Mouse (Mus musculus): ENCODE data around the gene Cks1b.

The Cks1b gene

GRCm38 (mm10) chr3:89425876-89426275, 7.7 kb upstream of the Cks1b start:
- DNase-seq (ENCODE audit: low spot score in 2 of 2), result no peak

GRCm38 (mm10) chr3:89425141-89425525, 7.0 kb upstream of the Cks1b start:
- no peak for DNase-seq (ENCODE audit: low spot score in 2 of 2)

- no peak for DNase-seq (ENCODE audit: low spot score in 2 of 2)
Measured at GRCm38 (mm10) chr3:89424416-89425140, 6.4 kb upstream of the Cks1b start.

GRCm38 (mm10) chr3:89422556-89423205, 4.5 kb upstream of the Cks1b start:
- DNase-seq (ENCODE audit: low spot score in 2 of 2), result no peak

- DNase-seq (ENCODE audit: low spot score in 2 of 2), result no peak
Measured at GRCm38 (mm10) chr3:89421810-89422473, 3.8 kb upstream of the Cks1b start.

- DNase-seq (ENCODE audit: low spot score in 2 of 2), result peak; percentile 65 to 71
Measured at GRCm38 (mm10) chr3:89421002-89421774, 3.0 kb upstream of the Cks1b start.

- DNase-seq (ENCODE audit: low spot score in 2 of 2), result no peak
Measured at GRCm38 (mm10) chr3:89420421-89420820, 2.2 kb upstream of the Cks1b start.

- DNase-seq (ENCODE audit: low spot score in 2 of 2), result no peak
Measured at GRCm38 (mm10) chr3:89419981-89420380, 1.8 kb upstream of the Cks1b start.

GRCm38 (mm10) chr3:89419571-89419970, 1.4 kb upstream of the Cks1b start:
- no peak for DNase-seq (ENCODE audit: low spot score in 2 of 2)

GRCm38 (mm10) chr3:89418861-89419250, 673 bp upstream of the Cks1b start:
- DNase-seq (ENCODE audit: low spot score in 2 of 2), result no peak

GRCm38 (mm10) chr3:89417840-89418169, 378 bp downstream of the Cks1b start:
- DNase-seq (ENCODE audit: low spot score in 2 of 2), result no peak

GRCm38 (mm10) chr3:89417131-89417530, 1.1 kb downstream of the Cks1b start:
- no peak for DNase-seq (ENCODE audit: low spot score in 2 of 2)

GRCm38 (mm10) chr3:89416158-89416557, 2.0 kb downstream of the Cks1b start:
- no peak for DNase-seq (ENCODE audit: low spot score in 2 of 2)

- peak; percentile 99 to 100 for DNase-seq (ENCODE audit: low spot score in 2 of 2)
Measured at GRCm38 (mm10) chr3:89411490-89412393, 6.4 kb downstream of the Cks1b start, which contains the start of gene Flad1. TSS of gene Flad1 (minus strand) at chr3:89411870.

GRCm38 (mm10) chr3:89410864-89411263, 7.3 kb downstream of the Cks1b start:
- no peak for DNase-seq (ENCODE audit: low spot score in 2 of 2)

GRCm38 (mm10) chr3:89409701-89410100, 8.5 kb downstream of the Cks1b start:
- no peak for DNase-seq (ENCODE audit: low spot score in 2 of 2)

GRCm38 (mm10) chr3:89408448-89408847, 9.7 kb downstream of the Cks1b start:
- DNase-seq (ENCODE audit: low spot score in 2 of 2), result no peak

GRCm38 (mm10) chr3:89406887-89407286, 11.3 kb downstream of the Cks1b start:
- DNase-seq (ENCODE audit: low spot score in 2 of 2), result no peak

GRCm38 (mm10) chr3:89402693-89403092, 15.5 kb downstream of the Cks1b start, which contains the start of gene Lenep:
TSS of gene Lenep (minus strand) at chr3:89402793.
- DNase-seq (ENCODE audit: low spot score in 2 of 2), result no peak

- no peak for DNase-seq (ENCODE audit: low spot score in 2 of 2)
Measured at GRCm38 (mm10) chr3:89401329-89401728, 16.9 kb downstream of the Cks1b start.

- no peak for DNase-seq (ENCODE audit: low spot score in 2 of 2)
Measured at GRCm38 (mm10) chr3:89396654-89397005, 21.6 kb downstream of the Cks1b start.
